Comparison of ENCODE assay signal across 15 mouse cellular contexts in the genomic region with DNA sequence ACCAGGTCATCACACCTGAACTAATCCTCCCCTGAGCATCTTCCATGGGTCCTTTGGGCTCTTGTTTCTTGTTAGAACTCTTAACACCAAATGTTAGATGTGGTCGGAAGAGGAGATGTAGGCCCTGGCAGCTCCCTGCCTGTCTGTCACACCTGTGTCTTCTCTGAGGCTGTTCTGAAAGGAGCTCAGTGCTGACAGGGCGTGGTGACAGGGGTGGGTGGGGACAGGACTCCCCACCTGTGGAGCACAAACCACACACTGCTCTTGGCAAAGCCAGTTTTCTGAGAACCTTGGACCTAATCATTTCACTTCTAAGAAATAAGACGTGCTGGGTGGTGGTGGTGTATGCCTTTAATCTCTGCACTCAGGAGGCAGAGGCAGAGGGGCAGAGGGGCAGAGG.
DNase-seq lines count a peak whose midpoint lies in the region.
"Had no signal": no experiment of that assay in that cellular context is flagged by ENCODE, and none has a peak within 500 bp of the region (broad histone marks: within the 10 kb centered on the region; RNA-seq: fewer than 3 reads in every experiment).

No protein-coding gene starts in this region.

- DNase-seq in CD4-positive helper T cell, adult 2 months (ENCODE audit: low read depth, low spot score), result peak; percentile 11
- peak; percentile 65 for DNase-seq in T-cell, adult 2 months (ENCODE audit: low spot score)
- DNase-seq in large intestine, adult 2 months (ENCODE audit: low read depth, low spot score), result peak; percentile 31
- DNase-seq in thymus, postnatal 14 days, result peak; percentile 83
- no peak for DNase-seq in layer of hippocampus, adult 9-10 months (ENCODE audit: low spot score)
- DNase-seq in testis, postnatal 10 days (ENCODE audit: low spot score), result no peak
- DNase-seq in urinary bladder, postnatal 10 days (ENCODE audit: low spot score), result no peak
- DNase-seq: adrenal gland, postnatal 10 days; cerebellum, postnatal 10 days; heart, postnatal 36 days; layer of hippocampus, postnatal 36 days; liver, embryonic 13.5 days; lung, embryonic 14.5 days; lung, postnatal 4 days; retina, postnatal 1 day had no signal

- WGBS in large intestine, adult 2 months, result 27% methylated on average over 3 of the region's 3 CpGs

Comparison
In these comparisons a context has a peak if more than half of its experiments do, and no peak if none do; other contexts are left out.
1. DNase-seq: peak in CD4-positive helper T cell, adult 2 months (single experiment), T-cell, adult 2 months (single experiment), large intestine, adult 2 months (single experiment) and thymus, postnatal 14 days (single experiment); none in layer of hippocampus, adult 9-10 months (single experiment), testis, postnatal 10 days (single experiment) and urinary bladder, postnatal 10 days (single experiment).